Mouse (Mus musculus): ENCODE data around the gene Wfikkn2. TPM values are rescaled to one million over a fixed set of nuclear protein-coding genes. Genes with fewer than 3 reads are reported as not detected.
A peak's percentile ranks its signal among the peaks of the same experiment; 100 is the strongest.

The Wfikkn2 gene
- polyA plus RNA-seq, 1 experiment, result not detected

GRCm38 (mm10) chr11:94243422-94244180 lies 2.2 kb downstream of the Wfikkn2 start:
- TF ChIP-seq CTCF (IDR thresholded peaks at IDR 0.05; ENCODE audit: low read depth, low read length) (no peak), POLR2A (IDR thresholded peaks at IDR 0.05; ENCODE audit: borderline replicate concordance, low read depth, low read length) (no peak)
- H3K27ac ChIP-seq (ENCODE audit: insufficient read depth, low read depth, low read length), result no peak overlapping the region
- H3K4me3 ChIP-seq (ENCODE audit: insufficient read depth, low read length), result no peak overlapping the region
- no peaks in the 10 kb centered on the region for H3K4me1 ChIP-seq (ENCODE audit: control insufficient read depth, insufficient read depth, low read length)

DNA sequence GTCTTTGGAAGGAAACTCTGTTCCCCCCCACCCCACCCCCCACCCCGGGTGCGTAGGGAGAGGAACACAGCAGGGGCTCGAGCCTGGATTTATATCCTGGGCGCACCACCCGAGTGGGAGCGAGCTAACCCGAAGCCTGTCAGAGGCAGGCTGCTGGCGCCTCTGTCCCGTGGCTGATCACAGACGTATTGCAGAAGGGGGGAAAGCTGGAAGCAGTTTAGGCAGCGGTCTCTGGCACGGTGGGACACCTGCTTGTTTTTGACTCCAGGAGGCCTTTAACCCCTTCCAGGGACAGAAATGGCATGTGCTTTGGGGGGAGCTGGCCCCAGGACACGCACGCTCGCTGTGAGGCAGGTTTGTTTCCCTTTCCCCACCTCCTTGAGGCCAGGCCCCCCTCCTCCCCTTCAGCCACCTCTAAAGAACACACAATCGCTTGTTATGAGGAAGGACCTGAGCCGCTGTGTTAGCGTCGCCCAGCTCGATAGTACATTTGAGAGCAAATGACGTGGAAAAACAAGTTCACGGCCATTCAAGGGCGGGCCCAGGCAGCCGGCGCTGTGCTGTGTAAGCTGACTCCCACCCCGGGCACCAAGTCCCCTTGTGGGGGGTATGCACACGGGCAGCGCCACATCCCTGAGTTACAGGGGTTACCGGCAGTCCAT lies 2.9 kb downstream of the Wfikkn2 start:
- TF ChIP-seq POLR2A (IDR thresholded peaks at IDR 0.05; ENCODE audit: borderline replicate concordance, low read depth, low read length) (no peak), CTCF (IDR thresholded peaks at IDR 0.05; ENCODE audit: low read depth, low read length) (no peak)
- Histone ChIP-seq H3K27ac (ENCODE audit: insufficient read depth, low read depth, low read length) (no peak overlapping the region), H3K4me3 (ENCODE audit: insufficient read depth, low read length) (no peak overlapping the region), H3K4me1 (ENCODE audit: control insufficient read depth, insufficient read depth, low read length) (no peaks in the 10 kb centered on the region)

- no peak overlapping the region for H3K27ac ChIP-seq (ENCODE audit: insufficient read depth, low read depth, low read length)
- H3K4me1 ChIP-seq (ENCODE audit: control insufficient read depth, insufficient read depth, low read length), result no peaks in the 10 kb centered on the region
- no peak overlapping the region for H3K4me3 ChIP-seq (ENCODE audit: insufficient read depth, low read length)
- TF ChIP-seq POLR2A (IDR thresholded peaks at IDR 0.05; ENCODE audit: borderline replicate concordance, low read depth, low read length) (no peak), CTCF (IDR thresholded peaks at IDR 0.05; ENCODE audit: low read depth, low read length) (no peak)
Measured at GRCm38 (mm10) chr11:94239706-94240105, 6.1 kb downstream of the Wfikkn2 start.

DNA sequence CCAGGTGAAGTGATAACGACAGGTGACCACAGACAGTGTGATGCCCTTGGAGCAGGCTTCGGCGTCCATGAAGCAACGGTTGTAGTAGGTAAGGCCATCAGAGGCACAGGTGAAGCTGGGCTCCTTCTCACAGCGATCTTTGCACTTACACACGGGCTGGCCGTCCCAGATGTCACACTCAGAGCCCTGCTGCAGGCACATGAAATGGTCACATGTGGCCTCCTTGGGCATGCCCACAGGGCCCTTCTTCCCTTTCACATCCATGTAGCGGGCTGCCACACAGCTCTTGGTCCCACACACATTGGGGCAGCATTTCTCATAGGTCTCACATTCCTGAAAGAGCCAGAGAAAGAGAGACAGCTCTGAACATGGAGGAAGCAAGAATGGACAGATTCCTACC lies 7.0 kb downstream of the Wfikkn2 start:
- Histone ChIP-seq H3K27ac (ENCODE audit: insufficient read depth, low read depth, low read length) (no peak overlapping the region), H3K4me1 (ENCODE audit: control insufficient read depth, insufficient read depth, low read length) (no peaks in the 10 kb centered on the region), H3K4me3 (ENCODE audit: insufficient read depth, low read length) (no peak overlapping the region)
- TF ChIP-seq CTCF (IDR thresholded peaks at IDR 0.05; ENCODE audit: low read depth, low read length), result no peak
- TF ChIP-seq POLR2A (IDR thresholded peaks at IDR 0.05; ENCODE audit: borderline replicate concordance, low read depth, low read length), result no peak

DNA sequence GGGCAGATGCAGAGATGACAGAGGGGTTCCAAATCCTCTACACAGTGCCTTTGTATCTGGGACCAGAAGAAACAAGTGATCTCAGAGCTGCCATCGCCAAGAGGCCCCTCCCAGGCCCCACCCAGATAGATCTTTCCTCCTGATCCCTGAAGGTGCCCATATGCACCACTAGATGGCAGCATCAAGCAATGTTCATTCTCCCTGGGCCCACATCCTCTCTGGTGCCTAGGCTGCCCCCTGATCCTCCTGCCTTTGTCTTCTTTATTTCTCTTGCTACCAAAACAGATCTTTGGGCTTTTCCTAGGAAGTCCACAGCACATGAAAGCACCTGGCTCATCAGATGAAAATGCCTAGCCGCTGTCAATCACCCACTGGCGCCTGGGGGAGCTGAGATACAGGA lies 9.7 kb downstream of the Wfikkn2 start:
- H3K4me1 ChIP-seq (ENCODE audit: control insufficient read depth, insufficient read depth, low read length), result no peaks in the 10 kb centered on the region
- no peak overlapping the region for H3K27ac ChIP-seq (ENCODE audit: insufficient read depth, low read depth, low read length)
- TF ChIP-seq POLR2A (IDR thresholded peaks at IDR 0.05; ENCODE audit: borderline replicate concordance, low read depth, low read length), result no peak
- peak; percentile 66 for TF ChIP-seq CTCF (IDR thresholded peaks at IDR 0.05; ENCODE audit: low read depth, low read length)
- H3K4me3 ChIP-seq (ENCODE audit: insufficient read depth, low read length), result no peak overlapping the region

DNA sequence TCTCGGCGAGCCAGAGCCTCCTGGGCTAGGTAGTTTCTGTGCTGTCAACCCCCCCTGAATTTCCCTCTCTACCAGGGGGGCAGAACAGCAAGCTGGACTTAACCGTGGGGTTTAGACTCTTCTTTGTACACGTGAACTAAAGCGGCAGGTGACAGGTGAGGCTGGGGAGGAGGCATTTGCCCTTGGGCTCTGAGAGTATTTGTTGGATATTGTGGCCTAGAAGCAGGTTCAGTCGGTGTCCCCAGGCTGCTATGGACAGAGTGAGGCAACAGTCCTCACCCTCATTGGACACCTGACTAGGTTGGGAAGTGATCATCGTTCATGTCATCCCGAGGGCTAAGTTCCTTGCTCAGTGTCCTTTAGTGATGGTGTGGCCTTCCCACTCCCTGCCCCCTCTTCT lies 10.9 kb downstream of the Wfikkn2 start:
- TF ChIP-seq POLR2A (IDR thresholded peaks at IDR 0.05; ENCODE audit: borderline replicate concordance, low read depth, low read length) (no peak), CTCF (IDR thresholded peaks at IDR 0.05; ENCODE audit: low read depth, low read length) (no peak)
- Histone ChIP-seq H3K4me3 (ENCODE audit: insufficient read depth, low read length) (no peak overlapping the region), H3K27ac (ENCODE audit: insufficient read depth, low read depth, low read length) (no peak overlapping the region), H3K4me1 (ENCODE audit: control insufficient read depth, insufficient read depth, low read length) (no peaks in the 10 kb centered on the region)

DNA sequence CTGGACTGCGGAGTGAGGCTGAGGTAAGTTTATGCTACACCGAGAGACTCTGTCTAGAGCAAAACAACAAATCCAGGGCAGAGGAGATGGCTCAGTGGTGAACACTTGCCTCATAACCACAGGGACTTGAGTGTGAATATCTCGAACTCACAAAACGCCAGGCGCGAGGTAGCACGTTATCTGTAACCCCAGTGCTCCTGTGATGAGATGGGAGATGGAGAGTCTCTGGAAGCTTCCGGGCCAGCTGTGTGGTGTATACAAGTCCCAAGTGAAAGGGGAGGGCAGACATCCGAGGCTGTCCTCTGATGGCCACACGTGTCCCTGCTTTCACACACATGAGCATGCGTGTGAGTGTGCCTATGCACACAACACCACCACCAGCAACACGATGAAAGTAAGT lies 11.4 kb downstream of the Wfikkn2 start:
- H3K4me1 ChIP-seq (ENCODE audit: control insufficient read depth, insufficient read depth, low read length), result no peaks in the 10 kb centered on the region
- H3K27ac ChIP-seq (ENCODE audit: insufficient read depth, low read depth, low read length), result no peak overlapping the region
- no peak overlapping the region for H3K4me3 ChIP-seq (ENCODE audit: insufficient read depth, low read length)
- no peak for TF ChIP-seq POLR2A (IDR thresholded peaks at IDR 0.05; ENCODE audit: borderline replicate concordance, low read depth, low read length)
- TF ChIP-seq CTCF (IDR thresholded peaks at IDR 0.05; ENCODE audit: low read depth, low read length), result no peak

GRCm38 (mm10) chr11:94233405-94233804 lies 12.4 kb downstream of the Wfikkn2 start:
- no peak overlapping the region for H3K4me3 ChIP-seq (ENCODE audit: insufficient read depth, low read length)
- no peak overlapping the region for H3K27ac ChIP-seq (ENCODE audit: insufficient read depth, low read depth, low read length)
- TF ChIP-seq CTCF (IDR thresholded peaks at IDR 0.05; ENCODE audit: low read depth, low read length), result no peak
- TF ChIP-seq POLR2A (IDR thresholded peaks at IDR 0.05; ENCODE audit: borderline replicate concordance, low read depth, low read length), result no peak
- no peaks in the 10 kb centered on the region for H3K4me1 ChIP-seq (ENCODE audit: control insufficient read depth, insufficient read depth, low read length)

DNA sequence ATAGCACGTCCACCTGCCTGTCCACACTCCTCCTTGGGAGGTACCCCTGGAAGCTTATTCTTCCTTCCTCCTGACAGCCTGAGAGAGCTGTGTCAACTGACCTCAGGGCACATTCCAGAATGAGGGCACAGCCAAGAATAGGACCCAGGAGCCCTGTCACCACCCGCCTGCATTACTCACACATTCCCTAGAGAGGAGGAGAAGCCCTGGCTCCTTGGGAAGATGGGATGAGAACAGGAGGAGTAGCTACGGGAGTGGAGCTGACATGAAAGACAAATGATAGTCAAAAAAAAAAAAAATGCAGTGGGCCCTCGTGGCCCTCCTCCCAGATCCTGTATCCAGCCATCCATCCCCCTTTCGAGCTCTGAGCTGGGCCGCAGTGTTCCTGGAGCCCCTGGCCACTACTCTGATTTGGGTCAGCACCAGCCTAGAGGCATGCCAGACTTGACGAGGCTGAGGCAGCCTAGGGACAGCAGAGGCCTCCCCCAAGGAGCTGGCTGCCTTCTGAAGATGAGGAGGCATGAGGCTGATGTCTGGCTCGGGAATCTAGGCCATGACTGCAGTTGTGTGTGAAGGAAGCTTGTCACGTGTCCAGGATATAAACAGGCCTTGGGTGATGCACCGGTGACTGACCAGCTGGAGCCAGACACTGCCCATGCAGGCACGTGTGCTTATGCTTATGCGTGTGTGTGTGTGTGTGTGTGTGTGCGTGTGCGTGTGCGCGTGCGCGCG lies 13.8 kb downstream of the Wfikkn2 start:
- no peak for TF ChIP-seq CTCF (IDR thresholded peaks at IDR 0.05; ENCODE audit: low read depth, low read length)
- no peak for TF ChIP-seq POLR2A (IDR thresholded peaks at IDR 0.05; ENCODE audit: borderline replicate concordance, low read depth, low read length)
- H3K4me1 ChIP-seq (ENCODE audit: control insufficient read depth, insufficient read depth, low read length), result no peaks in the 10 kb centered on the region
- H3K4me3 ChIP-seq (ENCODE audit: insufficient read depth, low read length), result no peak overlapping the region
- no peak overlapping the region for H3K27ac ChIP-seq (ENCODE audit: insufficient read depth, low read depth, low read length)

- no peak overlapping the region for H3K4me3 ChIP-seq (ENCODE audit: insufficient read depth, low read length)
- TF ChIP-seq CTCF (IDR thresholded peaks at IDR 0.05; ENCODE audit: low read depth, low read length), result no peak
- no peak for TF ChIP-seq POLR2A (IDR thresholded peaks at IDR 0.05; ENCODE audit: borderline replicate concordance, low read depth, low read length)
- H3K4me1 ChIP-seq (ENCODE audit: control insufficient read depth, insufficient read depth, low read length), result peaks cover 10% of the 10 kb centered on the region; the same call in 1 of the 2 replicates
- H3K27ac ChIP-seq (ENCODE audit: insufficient read depth, low read depth, low read length), result no peak overlapping the region
Measured at GRCm38 (mm10) chr11:94230244-94230643, 15.6 kb downstream of the Wfikkn2 start.

Measured in bone marrow macrophage, adult 2 months (primary cell).